Mouse (Mus musculus) intestine, postnatal 0 days (tissue): ENCODE data around the gene Oaz3. TPM values are rescaled to one million over a fixed set of nuclear protein-coding genes. Genes with fewer than 3 reads are reported as not detected.

Source experiments
- ATAC-seq: fragments of 200-750 bp; cut with Nextera tagmentation; 2 replicates; pipeline ENCODE4 v1.8.0; 2017; ENCODE audit warnings: mild to moderate bottlenecking, moderate TSS enrichment, moderate library complexity
- H3K27ac ChIP-seq: fragments of 300-500 bp; sonication (generic); 2 replicates; pipeline ENCODE4 v1.5.1; 2014; ENCODE audit warnings: mild to moderate bottlenecking, low read depth, low read length, moderate library complexity
- H3K27me3 ChIP-seq: fragments of 300-500 bp; sonication (generic); replicated peaks from 2 replicates; pipeline ENCODE4 v1.6.1; 2014; ENCODE audit warnings: low read length, mixed read lengths; ENCODE audit not compliant: control insufficient read depth, insufficient read depth
- H3K36me3 ChIP-seq: fragments of 300-500 bp; sonication (generic); 2 replicates; pipeline ENCODE4 v1.6.1; 2014; ENCODE audit warnings: mild to moderate bottlenecking, moderate library complexity; ENCODE audit not compliant: control insufficient read depth, insufficient read depth
- H3K4me1 ChIP-seq: fragments of 300-500 bp; sonication (generic); replicated peaks from 2 replicates; pipeline ENCODE4 v1.6.1; 2014; ENCODE audit warnings: antibody characterized with exemption, low read length, mixed read lengths; ENCODE audit not compliant: control insufficient read depth, insufficient read depth
- H3K4me2 ChIP-seq: fragments of 300-500 bp; sonication (generic); replicated peaks from 2 replicates; pipeline ENCODE4 v1.6.1; 2014; ENCODE audit warnings: low read depth, mild to moderate bottlenecking, moderate library complexity
- H3K4me3 ChIP-seq: fragments of 300-500 bp; sonication (generic); 2 replicates; pipeline ENCODE4 v1.5.1; 2014; ENCODE audit warnings: low read depth, low read length
- H3K9ac ChIP-seq: fragments of 300-500 bp; sonication (generic); 2 replicates; pipeline ENCODE4 v1.6.1; 2014; ENCODE audit warnings: mild to moderate bottlenecking, low read depth, low read length
- H3K9me3 ChIP-seq: fragments of 300-500 bp; sonication (generic); 2 replicates; pipeline ENCODE4 v1.6.1; 2016; ENCODE audit warnings: mixed run types; ENCODE audit not compliant: control insufficient read depth
- CTCF ChIP-seq: sonication (generic); IDR thresholded peaks from 2 replicates; pipeline ENCODE4 v1.5.1; 2016; ENCODE audit warnings: low read depth, mild to moderate bottlenecking, control low read depth, antibody characterized with exemption, moderate library complexity
- WGBS: fragments of 180-500 bp; shearing (Covaris S2); extraction: QIAGEN DNeasy Blood & Tissue Kit; methylation state at CpG from one replicate; pipeline ENCODE4 v1.1.7; 2014; 5-methylcytosine and 5-hydroxymethylcytosine counted together
- polyA plus RNA-seq: library from polyadenylated mRNA; unstranded; fragments of >200 nt; fragmentation: Nextera tagmentation; extraction: Ambion mirVana; gene quantifications from 2 replicates; pipeline ENCODE4 v1.2.1, GENCODE M21; 2015

Oaz3 gene
- polyA plus RNA-seq, 1 experiment from 2014 or later, result 0.35 TPM

GRCm38 (mm10) chr3:94473567-94474232, 30.0 kb upstream of the Oaz3 start:
- peaks cover 3% of the 10 kb centered on the region for H3K27me3 ChIP-seq
- no peak for ATAC-seq
- no peak overlapping the region for H3K27ac ChIP-seq
- no peak overlapping the region for H3K9ac ChIP-seq
- no peak overlapping the region for H3K4me2 ChIP-seq
- H3K4me3 ChIP-seq, result no peak overlapping the region
- H3K4me1 ChIP-seq, result no peaks in the 10 kb centered on the region
- TF ChIP-seq CTCF, result no peak
- 34% methylated on average over 5 of the region's 5 CpGs for WGBS
- H3K9me3 ChIP-seq, result no peaks in the 10 kb centered on the region
- no peaks in the 10 kb centered on the region for H3K36me3 ChIP-seq

DNA sequence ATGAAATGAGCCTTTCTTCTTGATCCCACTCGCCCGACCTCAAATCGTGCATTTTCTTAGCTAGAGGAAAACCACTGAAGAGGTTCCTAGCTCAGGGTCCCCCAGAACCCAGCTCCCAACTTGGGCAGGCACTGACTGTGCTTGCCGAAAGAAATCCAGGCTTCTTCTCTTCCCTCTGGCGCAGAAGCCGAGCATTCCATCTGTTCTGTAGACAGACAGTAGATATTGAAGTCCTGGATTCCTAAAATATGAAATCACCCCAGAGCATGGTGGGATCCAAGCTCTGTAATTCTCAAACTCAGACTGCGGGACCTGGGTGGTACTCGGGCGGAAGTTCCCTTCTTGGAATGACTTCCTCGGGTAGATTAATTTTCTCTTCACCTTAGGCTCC, 29.4 kb upstream of the Oaz3 start:
- WGBS, result 45% methylated on average over 10 of the region's 10 CpGs
- 0 out of 2 replicates have a peak, but pooled peaks have one; percentile 5 for ATAC-seq
- peak overlapping the region; percentile 37; the same call in 1 of the 2 replicates for H3K4me2 ChIP-seq

GRCm38 (mm10) chr3:94472447-94473114, 28.9 kb upstream of the Oaz3 start:
- Histone ChIP-seq H3K27ac (peak overlapping the region; percentile 7; the same call in 1 of the 2 replicates), H3K4me2 (peak overlapping the region; percentile 37), H3K4me3 (no peak overlapping the region), H3K27me3 (no peaks in the 10 kb centered on the region), H3K9me3 (no peaks in the 10 kb centered on the region), H3K4me1 (no peaks in the 10 kb centered on the region), H3K9ac (no peak overlapping the region), H3K36me3 (no peaks in the 10 kb centered on the region)
- peak; percentile 67 for ATAC-seq
- 12% methylated on average over 28 of the region's 28 CpGs for WGBS
- no peak for TF ChIP-seq CTCF

More for the DNA sequence above, 29.4 kb upstream of the Oaz3 start:
- no peak overlapping the region for H3K4me3 ChIP-seq
- no peak overlapping the region for H3K9ac ChIP-seq
- TF ChIP-seq CTCF, result no peak
- H3K4me1 ChIP-seq, result no peaks in the 10 kb centered on the region
- no peaks in the 10 kb centered on the region for H3K27me3 ChIP-seq
- H3K27ac ChIP-seq, result peak overlapping the region; percentile 7; the same call in 1 of the 2 replicates
- H3K9me3 ChIP-seq, result no peaks in the 10 kb centered on the region
- H3K36me3 ChIP-seq, result no peaks in the 10 kb centered on the region

DNA sequence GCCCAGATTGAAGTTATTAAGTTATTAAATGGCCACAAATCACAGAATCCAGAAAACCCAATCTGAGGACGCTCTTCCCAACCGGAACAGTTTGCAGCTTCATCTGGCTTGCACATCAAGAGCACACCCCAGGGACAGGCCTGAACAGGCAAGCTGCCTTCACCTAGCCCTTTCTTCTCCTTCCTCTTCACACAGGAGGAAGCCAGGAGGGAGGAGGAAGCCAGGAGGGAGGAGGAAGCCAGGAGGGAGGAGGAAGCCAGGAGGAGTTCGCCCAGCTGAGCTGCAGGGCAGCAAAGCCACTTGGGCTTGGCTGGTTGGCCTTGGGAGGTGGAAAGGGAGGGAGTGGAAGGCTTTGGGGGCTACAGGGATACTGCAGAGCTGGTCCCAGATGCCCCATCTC, 25.2 kb upstream of the Oaz3 start:
- no peaks in the 10 kb centered on the region for H3K4me1 ChIP-seq
- 52% methylated on average over 3 of the region's 3 CpGs for WGBS
- no peak for TF ChIP-seq CTCF
- no peaks in the 10 kb centered on the region for H3K9me3 ChIP-seq
- H3K27me3 ChIP-seq, result no peaks in the 10 kb centered on the region
- no peak overlapping the region for H3K4me3 ChIP-seq
- H3K27ac ChIP-seq, result no peak overlapping the region
- no peak overlapping the region for H3K9ac ChIP-seq
- ATAC-seq, result no peak
- H3K4me2 ChIP-seq, result no peak overlapping the region
- H3K36me3 ChIP-seq, result no peaks in the 10 kb centered on the region

- no peak for TF ChIP-seq CTCF
- H3K4me3 ChIP-seq, result no peak overlapping the region
- WGBS, result 78% methylated on average over 13 of the region's 13 CpGs
Measured at GRCm38 (mm10) chr3:94465632-94466430, 22.1 kb upstream of the Oaz3 start.

GRCm38 (mm10) chr3:94463926-94464578, 20.3 kb upstream of the Oaz3 start:
- no peaks in the 10 kb centered on the region for H3K36me3 ChIP-seq
- 59% methylated on average over 11 of the region's 11 CpGs for WGBS
- H3K4me3 ChIP-seq, result no peak overlapping the region
- no peak for TF ChIP-seq CTCF
- H3K4me1 ChIP-seq, result no peaks in the 10 kb centered on the region
- no peaks in the 10 kb centered on the region for H3K27me3 ChIP-seq
- no peak overlapping the region for H3K27ac ChIP-seq
- no peak for ATAC-seq
- no peaks in the 10 kb centered on the region for H3K9me3 ChIP-seq
- H3K4me2 ChIP-seq, result no peak overlapping the region
- H3K9ac ChIP-seq, result no peak overlapping the region

More at GRCm38 (mm10) chr3:94465632-94466430, 22.1 kb upstream of the Oaz3 start:
- Histone ChIP-seq H3K4me2 (no peak overlapping the region), H3K27me3 (no peaks in the 10 kb centered on the region), H3K4me1 (no peaks in the 10 kb centered on the region), H3K9ac (no peak overlapping the region), H3K27ac (no peak overlapping the region), H3K9me3 (no peaks in the 10 kb centered on the region), H3K36me3 (no peaks in the 10 kb centered on the region)
- no peak for ATAC-seq
